Mouse (Mus musculus): ENCODE results near the gene Hist1h3d. TPM values are rescaled to one million over a fixed set of nuclear protein-coding genes. Genes with fewer than 3 reads are reported as not detected.
"Not testable (repeated sequence)": the region's sequence is repeated elsewhere in the genome, so short reads cannot be mapped to it uniquely, and the experiment has no call there.

The Hist1h3d gene
- total RNA-seq, 2 experiments from 2014 or later, result 12.1 to 13.0 TPM

DNA sequence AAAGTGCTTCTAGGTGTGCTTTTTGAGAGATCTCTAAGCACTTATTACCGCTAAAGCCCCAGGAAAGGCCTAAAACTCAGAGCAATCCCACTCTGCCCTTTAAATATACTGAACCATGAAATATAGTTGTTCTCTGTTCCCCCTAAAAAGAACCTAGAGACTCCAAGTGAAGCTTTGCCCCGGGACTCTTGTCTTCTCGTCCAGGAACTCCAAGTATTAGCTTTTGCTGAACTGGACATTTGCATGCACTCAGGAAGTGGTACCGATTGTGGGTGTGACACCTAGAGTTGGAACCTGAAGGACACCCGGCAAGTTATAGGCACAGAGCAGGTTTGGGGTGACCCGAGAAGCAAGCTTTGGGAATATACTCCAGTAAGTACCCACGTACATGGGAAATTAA, 15.6 kb downstream of the Hist1h3d start:
- Histone ChIP-seq H3K27ac (no peak overlapping the region), H3K4me3 (no peak overlapping the region)
- TF ChIP-seq CTCF (conservative IDR thresholded peaks at IDR 0.05), result no peak
- no peak for DNase-seq (ENCODE audit: low spot score in 2 of 2)

DNA sequence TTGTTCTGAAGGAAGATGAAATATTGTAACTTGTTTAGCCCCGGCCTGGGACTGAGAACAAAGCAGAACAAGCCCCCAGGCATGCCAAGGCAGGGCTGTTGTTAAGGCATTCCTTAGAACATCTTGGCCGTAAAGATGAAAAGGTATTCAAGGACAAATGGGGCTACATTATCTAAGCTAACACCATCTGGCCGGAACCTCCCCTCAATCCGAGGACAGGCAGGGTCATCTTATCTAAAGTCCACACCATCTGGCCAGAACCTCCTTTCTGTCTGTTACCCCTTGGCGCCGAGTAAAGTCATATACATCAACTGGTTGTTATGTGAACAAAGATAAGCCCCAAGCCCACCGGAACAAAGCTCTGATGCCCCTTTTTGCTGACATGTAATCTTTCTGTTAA, 16.3 kb downstream of the Hist1h3d start:
- not testable (repeated sequence) for DNase-seq (ENCODE audit: low spot score in 2 of 2); H3K4me3 ChIP-seq; H3K27ac ChIP-seq

- Histone ChIP-seq H3K27ac (no peak overlapping the region), H3K4me3 (no peak overlapping the region)
- no peak for DNase-seq (ENCODE audit: low spot score in 2 of 2)
- TF ChIP-seq CTCF (conservative IDR thresholded peaks at IDR 0.05), result no peak
Observed at GRCm38 (mm10) chr13:23592614-23593013, 17.1 kb downstream of the Hist1h3d start.

- DNase-seq (ENCODE audit: low spot score in 2 of 2), result no peak
Observed at GRCm38 (mm10) chr13:23593051-23593770, 17.6 kb downstream of the Hist1h3d start.

GRCm38 (mm10) chr13:23595185-23595584, 19.6 kb downstream of the Hist1h3d start:
- Histone ChIP-seq H3K4me3 (no peak overlapping the region), H3K27ac (no peak overlapping the region)
- TF ChIP-seq CTCF (conservative IDR thresholded peaks at IDR 0.05), result no peak
- DNase-seq (ENCODE audit: low spot score in 2 of 2), result no peak

More at GRCm38 (mm10) chr13:23593051-23593770, 17.6 kb downstream of the Hist1h3d start:
- TF ChIP-seq CTCF (conservative IDR thresholded peaks at IDR 0.05), result no peak
- no peak overlapping the region for H3K27ac ChIP-seq
- no peak overlapping the region for H3K4me3 ChIP-seq

DNA sequence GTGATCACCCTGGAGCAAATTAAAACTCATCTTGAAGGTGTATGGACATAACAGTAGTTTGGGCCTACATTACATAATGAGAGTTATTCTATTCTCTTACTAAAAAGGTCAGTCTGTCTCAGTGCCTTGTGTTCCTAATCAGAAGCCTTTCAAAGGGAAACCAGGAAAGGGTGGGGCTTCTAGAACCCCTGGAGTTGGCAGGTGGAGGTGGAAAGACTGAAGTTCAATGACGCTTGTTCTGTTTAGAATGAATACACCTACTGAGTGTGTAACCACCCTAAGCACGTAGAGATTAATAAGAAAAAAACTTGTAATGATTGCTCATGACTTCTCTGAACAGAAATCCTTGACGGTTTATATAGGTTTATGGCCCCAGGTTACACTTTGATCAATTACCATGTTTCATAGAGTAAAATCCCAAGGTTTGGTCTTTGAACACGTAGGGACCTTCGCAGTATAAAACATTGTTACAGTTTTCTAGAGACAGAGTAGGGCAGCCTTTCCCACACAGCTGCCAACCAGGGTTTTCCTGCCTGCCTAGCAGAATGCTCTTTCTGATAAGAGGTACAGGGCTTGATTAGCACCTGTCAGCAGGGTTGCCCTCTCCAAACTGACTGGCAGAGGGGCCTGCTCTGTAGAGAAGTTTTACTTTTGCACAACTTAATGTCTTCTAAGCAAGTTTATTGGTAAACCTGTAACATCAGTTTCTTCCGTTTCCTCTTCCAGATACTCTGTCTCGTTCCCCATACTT, 20.2 kb downstream of the Hist1h3d start:
- TF ChIP-seq CTCF (conservative IDR thresholded peaks at IDR 0.05), result no peak
- H3K27ac ChIP-seq, result no peak overlapping the region
- DNase-seq (ENCODE audit: low spot score in 2 of 2), result no peak
- H3K4me3 ChIP-seq, result no peak overlapping the region

DNA sequence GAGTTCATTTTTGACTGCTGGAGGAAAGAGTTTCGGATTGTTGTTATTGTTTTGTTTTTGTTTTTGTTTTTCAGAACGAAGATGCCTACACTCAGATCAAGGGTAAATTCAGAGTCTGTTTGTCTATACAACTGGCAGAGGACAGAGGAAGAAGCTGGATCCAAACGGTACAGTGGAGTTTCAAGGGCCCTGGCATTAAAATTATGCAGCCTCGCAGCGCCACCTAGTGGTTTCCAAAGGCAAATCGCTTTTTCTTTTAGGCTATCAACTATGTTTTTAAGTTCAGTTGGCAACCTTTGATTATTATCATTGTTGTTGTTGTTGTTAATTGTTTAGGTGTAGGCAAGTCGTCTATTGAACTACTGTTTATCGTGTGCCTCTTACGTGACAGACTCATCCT, 22.4 kb downstream of the Hist1h3d start:
- TF ChIP-seq CTCF (conservative IDR thresholded peaks at IDR 0.05), result peak; percentile 96
- Histone ChIP-seq H3K27ac (no peak overlapping the region), H3K4me3 (no peak overlapping the region)
- DNase-seq (ENCODE audit: low spot score in 2 of 2), result peak; percentile 76 to 79

DNA sequence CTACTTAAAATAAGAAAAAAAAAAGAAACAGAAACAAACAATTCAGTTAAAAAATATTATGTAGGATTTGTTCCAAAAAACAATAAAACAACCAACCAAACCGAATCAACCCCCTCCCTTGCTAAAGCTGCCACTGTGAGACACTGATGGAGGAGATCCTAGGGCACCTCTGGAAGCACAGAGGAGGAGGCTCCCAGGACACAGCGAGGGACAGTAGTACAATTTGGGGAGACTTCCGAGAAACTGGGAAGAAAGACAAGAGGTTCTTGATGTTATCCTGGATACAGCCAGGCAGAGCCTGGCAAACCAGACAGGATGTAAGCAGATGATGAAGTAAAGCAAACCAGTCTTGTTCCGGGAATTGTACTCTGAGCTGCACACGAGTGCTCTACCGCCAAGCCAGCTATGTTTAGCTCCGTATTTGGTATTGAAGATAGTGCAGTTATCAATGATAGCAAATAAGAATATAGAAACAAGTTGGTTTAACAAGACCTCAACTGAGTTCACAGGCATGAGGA, 27.7 kb downstream of the Hist1h3d start:
- DNase-seq (ENCODE audit: low spot score in 2 of 2), result no peak
- Histone ChIP-seq H3K27ac (no peak overlapping the region), H3K4me3 (no peak overlapping the region)
- no peak for TF ChIP-seq CTCF (conservative IDR thresholded peaks at IDR 0.05)

GRCm38 (mm10) chr13:23604452-23604851, 28.9 kb downstream of the Hist1h3d start:
- TF ChIP-seq CTCF (conservative IDR thresholded peaks at IDR 0.05), result no peak
- Histone ChIP-seq H3K27ac (no peak overlapping the region), H3K4me3 (no peak overlapping the region)
- DNase-seq (ENCODE audit: low spot score in 2 of 2), result no peak

GRCm38 (mm10) chr13:23605052-23605451, 29.5 kb downstream of the Hist1h3d start:
- Histone ChIP-seq H3K4me3 (no peak overlapping the region), H3K27ac (no peak overlapping the region)
- no peak for TF ChIP-seq CTCF (conservative IDR thresholded peaks at IDR 0.05)
- DNase-seq (ENCODE audit: low spot score in 2 of 2), result no peak

DNA sequence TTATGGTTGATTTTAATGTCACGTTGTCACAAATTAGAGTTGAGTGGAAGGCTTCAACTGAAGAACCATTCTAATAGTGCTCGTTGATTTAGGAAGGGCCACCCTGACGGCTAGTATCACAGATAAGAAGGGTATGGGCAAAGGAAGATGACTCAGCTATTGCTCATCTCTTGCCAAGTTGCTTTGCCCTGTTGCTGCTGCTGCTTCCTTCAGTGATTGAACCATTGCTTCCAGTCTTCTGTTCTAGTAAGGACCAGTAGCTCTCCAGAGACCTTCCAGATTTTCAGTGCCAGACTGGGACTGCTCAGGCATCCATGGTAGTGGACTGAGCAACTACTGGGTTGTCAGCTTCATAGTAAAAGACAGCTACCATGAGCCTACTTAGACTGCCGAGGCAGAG, 33.6 kb downstream of the Hist1h3d start:
- no peak overlapping the region for H3K4me3 ChIP-seq
- H3K27ac ChIP-seq, result no peak overlapping the region
- TF ChIP-seq CTCF (conservative IDR thresholded peaks at IDR 0.05), result no peak
- no peak for DNase-seq (ENCODE audit: low spot score in 2 of 2)

GRCm38 (mm10) chr13:23609844-23610243, 34.3 kb downstream of the Hist1h3d start:
- no peak overlapping the region for H3K4me3 ChIP-seq
- DNase-seq (ENCODE audit: low spot score in 2 of 2), result no peak
- no peak for TF ChIP-seq CTCF (conservative IDR thresholded peaks at IDR 0.05)
- no peak overlapping the region for H3K27ac ChIP-seq

- DNase-seq (ENCODE audit: low spot score in 2 of 2), result no peak
Observed at GRCm38 (mm10) chr13:23610393-23610792, 34.8 kb downstream of the Hist1h3d start.

More at GRCm38 (mm10) chr13:23610393-23610792, 34.8 kb downstream of the Hist1h3d start:
- no peak overlapping the region for H3K27ac ChIP-seq
- TF ChIP-seq CTCF (conservative IDR thresholded peaks at IDR 0.05), result no peak
- H3K4me3 ChIP-seq, result no peak overlapping the region
